Mouse (Mus musculus) embryonic fibroblast, embryonic 13.5 days (primary cell): ENCODE measurements around the gene Zfp385c.

Experiments used
- CTCF ChIP-seq: IDR thresholded peaks from 2 replicates; pipeline ENCODE4 v1.5.1; 2011; ENCODE audit warnings: mild to moderate bottlenecking, control low read depth, low read length, moderate library complexity, borderline replicate concordance; ENCODE audit not compliant: insufficient read depth
- POLR2A ChIP-seq: IDR thresholded peaks from 2 replicates; pipeline ENCODE4 v1.6.1; 2011; ENCODE audit warnings: low read depth, mild to moderate bottlenecking, control low read depth, low read length, moderate library complexity

GRCm38 (mm10) chr11:100651748-100652147, 40.5 kb downstream of the Zfp385c start:
- TF ChIP-seq CTCF (no peak), POLR2A (no peak)
